Mouse (Mus musculus) embryonic stem cell, embryonic (primary cell): ENCODE results near the gene Fyb2.

Source experiments
- CTCF ChIA-PET, 4 experiments: fragments of 300-600 bp in 2 of 4; fragments of 350-600 bp in 2 of 4; sonication (Branson Sonifier 250); formaldehyde crosslinking; loops; one replicate each; lab custom pipeline; 2022; ENCODE audit warnings: inconsistent platforms in 2 of 4; lab: Charles Lee
- POLR2A ChIA-PET, 4 experiments: fragments of 300-600 bp in 2 of 4; fragments of 350-600 bp in 2 of 4; sonication (Branson Sonifier 250); formaldehyde crosslinking; loops; one replicate each; lab custom pipeline; 2022; ENCODE audit warnings: antibody characterized with exemption in 4 of 4, inconsistent platforms in 1 of 4; lab: Charles Lee

Gene Fyb2

GRCm38 (mm10) chr4:104913291-104914129 lies at the start of gene Fyb2:
TSS of gene Fyb2 (plus strand) at chr4:104913456.
- ChIA-PET POLR2A (interaction anchor here (0.6 kb wide), 5 partner anchors 31 to 1600 kb away, joined by 3 read pairs; partner anchors contain the start of gene Oma1 (in 1 of the 4)), CTCF (interaction anchor here (0.5 to 1.9 kb wide), 24 partner anchors 8 to 1423 kb away, joined by 3 to 8 read pairs (median 3); no protein-coding TSS in a partner anchor)

GRCm38 (mm10) chr4:104864397-104864796 lies 48.9 kb upstream of the Fyb2 start:
- POLR2A ChIA-PET: no interaction called here
- CTCF ChIA-PET: no interaction called here

GRCm38 (mm10) chr4:104869581-104869980 lies 43.7 kb upstream of the Fyb2 start:
- POLR2A ChIA-PET: interaction anchor here in 1 of 4 experiments (0.6 kb wide), 1 partner anchor 115 kb away, joined by 6 read pairs; no protein-coding TSS in a partner anchor
- CTCF ChIA-PET: interaction anchor here in 1 of 4 experiments (0.6 kb wide), 1 partner anchor 367 kb away, joined by 11 read pairs; no protein-coding TSS in a partner anchor

GRCm38 (mm10) chr4:104870196-104870595 lies 43.1 kb upstream of the Fyb2 start:
- CTCF ChIA-PET: interaction anchor here in 1 of 4 experiments (0.6 kb wide), 1 partner anchor 368 kb away, joined by 11 read pairs; no protein-coding TSS in a partner anchor
- POLR2A ChIA-PET: no interaction called here

- ChIA-PET CTCF (no interaction called here), POLR2A (no interaction called here)
Measured at GRCm38 (mm10) chr4:104875832-104876231, 37.4 kb upstream of the Fyb2 start.

GRCm38 (mm10) chr4:104876323-104876722 lies 36.9 kb upstream of the Fyb2 start, which contains the start of gene C8a:
TSS of gene C8a (minus strand) at chr4:104876398.
- CTCF ChIA-PET: no interaction called here
- POLR2A ChIA-PET: no interaction called here

GRCm38 (mm10) chr4:104887486-104887885 lies 25.8 kb upstream of the Fyb2 start:
- CTCF ChIA-PET: interaction anchor here in 1 of 4 experiments (0.7 kb wide), 1 partner anchor 799 kb away, joined by 3 read pairs; no protein-coding TSS in a partner anchor
- POLR2A ChIA-PET: no interaction called here

- ChIA-PET POLR2A (interaction anchor here in 1 of 4 experiments (0.6 kb wide), 1 partner anchor 143 kb away, joined by 4 read pairs; no protein-coding TSS in a partner anchor), CTCF (interaction anchor here in 1 of 4 experiments (0.5 kb wide), 1 partner anchor 846 kb away, joined by 3 read pairs; no protein-coding TSS in a partner anchor)
Measured at GRCm38 (mm10) chr4:104888499-104889262, 24.6 kb upstream of the Fyb2 start.

- POLR2A ChIA-PET: no interaction called here
- CTCF ChIA-PET: interaction anchor here in 1 of 4 experiments (0.6 kb wide), 2 partner anchors 226 to 376 kb away, joined by 3 read pairs; no protein-coding TSS in a partner anchor
Measured at GRCm38 (mm10) chr4:104891708-104892107, 21.5 kb upstream of the Fyb2 start.

- POLR2A ChIA-PET: no interaction called here
- CTCF ChIA-PET: interaction anchor here (0.7 to 1.5 kb wide), 12 partner anchors 18 to 400 kb away, joined by 3 to 10 read pairs (median 4); no protein-coding TSS in a partner anchor
Measured at GRCm38 (mm10) chr4:104893588-104893987, 19.7 kb upstream of the Fyb2 start.

GRCm38 (mm10) chr4:104894004-104894734 lies 19.1 kb upstream of the Fyb2 start:
- POLR2A ChIA-PET: interaction anchor here in 1 of 4 experiments (0.7 kb wide), 1 partner anchor 828 kb away, joined by 3 read pairs; no protein-coding TSS in a partner anchor

GRCm38 (mm10) chr4:104902836-104903235 lies 10.4 kb upstream of the Fyb2 start:
- ChIA-PET POLR2A (no interaction called here), CTCF (no interaction called here)

More at GRCm38 (mm10) chr4:104894004-104894734, 19.1 kb upstream of the Fyb2 start:
- CTCF ChIA-PET: interaction anchor here (0.5 to 1.5 kb wide), 29 partner anchors 9 to 1385 kb away, joined by 3 to 10 read pairs (median 4); partner anchors contain the start of gene Fyb2 (in 2 of the 4)

- ChIA-PET CTCF (interaction anchor here in 1 of 4 experiments (0.6 kb wide), 1 partner anchor 347 kb away, joined by 3 read pairs; no protein-coding TSS in a partner anchor), POLR2A (no interaction called here)
Measured at GRCm38 (mm10) chr4:104905049-104905448, 8.2 kb upstream of the Fyb2 start.

GRCm38 (mm10) chr4:104911685-104912084 lies 1.6 kb upstream of the Fyb2 start:
- CTCF ChIA-PET: interaction anchor here (0.5 to 1.9 kb wide), 8 partner anchors 18 to 1314 kb away, joined by 3 to 11 read pairs (median 4); no protein-coding TSS in a partner anchor
- POLR2A ChIA-PET: no interaction called here

GRCm38 (mm10) chr4:104914711-104915247 lies 1.5 kb downstream of the Fyb2 start:
- ChIA-PET POLR2A (interaction anchor here in 1 of 4 experiments (0.5 kb wide), 1 partner anchor 1015 kb away, joined by 3 read pairs; no protein-coding TSS in a partner anchor), CTCF (no interaction called here)

GRCm38 (mm10) chr4:104918017-104918416 lies 4.8 kb downstream of the Fyb2 start:
- POLR2A ChIA-PET: no interaction called here

GRCm38 (mm10) chr4:104925383-104925782 lies 12.1 kb downstream of the Fyb2 start:
- ChIA-PET CTCF (no interaction called here), POLR2A (no interaction called here)

More at GRCm38 (mm10) chr4:104918017-104918416, 4.8 kb downstream of the Fyb2 start:
- CTCF ChIA-PET: interaction anchor here in 1 of 4 experiments (0.5 kb wide), 1 partner anchor 67 kb away, joined by 5 read pairs; no protein-coding TSS in a partner anchor
